Mouse (Mus musculus): ENCODE results near the gene Pcsk5.

Pcsk5 gene

DNA sequence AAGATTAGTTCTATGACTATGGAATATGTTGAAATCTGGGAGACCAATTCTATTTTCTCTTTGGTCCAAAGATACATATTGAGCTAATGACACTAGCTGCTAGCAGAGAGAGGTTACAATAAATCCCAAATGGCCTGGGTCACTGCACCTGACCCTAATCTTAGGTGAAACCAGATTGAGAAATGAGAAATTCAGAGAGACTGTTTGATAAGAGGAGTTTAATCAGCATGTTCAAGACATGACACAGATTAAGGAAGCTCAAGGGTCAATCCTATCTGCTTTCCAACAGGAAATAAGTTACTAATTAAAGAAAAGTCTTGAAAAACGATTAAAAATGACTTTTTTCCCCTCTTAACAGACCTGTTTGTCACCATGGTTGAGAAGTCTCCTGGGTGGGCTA lies 96.0 kb downstream of the Pcsk5 start:
- DNase-seq (ENCODE audit: low spot score), result no peak

DNA sequence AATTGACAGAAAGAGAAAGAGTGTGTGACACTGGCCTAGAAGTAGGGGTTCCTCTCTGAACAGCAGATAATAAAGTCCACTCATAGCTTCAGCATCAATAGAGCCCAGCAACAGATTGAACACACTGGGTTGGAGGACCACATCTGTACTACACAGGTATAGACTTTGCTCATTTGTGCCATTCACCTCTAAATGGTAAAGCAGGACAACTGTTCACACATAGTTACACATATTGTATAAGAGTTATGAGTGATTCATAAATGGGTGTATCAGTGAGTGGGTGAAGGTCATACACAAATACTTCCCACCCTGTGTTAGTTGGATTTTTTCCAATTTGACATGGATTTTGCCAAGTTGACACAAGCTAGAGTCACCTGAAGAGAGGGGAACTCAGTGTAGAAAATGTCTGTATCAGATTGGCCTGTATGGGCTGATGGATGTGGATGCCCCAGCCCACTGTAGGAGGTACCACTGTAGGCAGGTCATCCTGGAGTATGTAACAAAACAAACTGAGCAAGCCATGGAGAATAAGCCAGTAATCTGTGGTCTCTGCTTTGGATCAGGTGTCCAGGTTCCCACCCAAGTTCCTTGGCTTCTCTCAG lies 104.7 kb downstream of the Pcsk5 start:
- DNase-seq (ENCODE audit: low spot score), result no peak

DNA sequence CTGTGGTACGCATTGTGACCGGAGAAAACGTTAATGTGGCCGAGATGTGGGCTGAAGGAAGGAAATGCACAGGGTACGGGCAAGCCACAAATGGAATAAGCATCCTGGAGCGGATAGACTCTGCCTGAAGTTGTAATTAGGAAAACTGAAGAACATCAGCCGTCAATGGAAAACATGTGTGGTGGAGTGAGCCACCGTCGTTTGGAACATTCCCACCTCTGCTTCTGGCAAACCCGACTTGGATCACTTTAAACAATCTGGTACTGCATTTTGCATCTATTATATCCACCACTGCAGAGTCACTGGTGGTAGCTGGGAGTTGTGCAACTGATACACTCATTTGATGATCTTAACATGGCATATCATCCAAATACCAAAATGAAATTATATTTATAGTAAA lies 120.4 kb downstream of the Pcsk5 start:
- DNase-seq (ENCODE audit: low spot score), result no peak

DNA sequence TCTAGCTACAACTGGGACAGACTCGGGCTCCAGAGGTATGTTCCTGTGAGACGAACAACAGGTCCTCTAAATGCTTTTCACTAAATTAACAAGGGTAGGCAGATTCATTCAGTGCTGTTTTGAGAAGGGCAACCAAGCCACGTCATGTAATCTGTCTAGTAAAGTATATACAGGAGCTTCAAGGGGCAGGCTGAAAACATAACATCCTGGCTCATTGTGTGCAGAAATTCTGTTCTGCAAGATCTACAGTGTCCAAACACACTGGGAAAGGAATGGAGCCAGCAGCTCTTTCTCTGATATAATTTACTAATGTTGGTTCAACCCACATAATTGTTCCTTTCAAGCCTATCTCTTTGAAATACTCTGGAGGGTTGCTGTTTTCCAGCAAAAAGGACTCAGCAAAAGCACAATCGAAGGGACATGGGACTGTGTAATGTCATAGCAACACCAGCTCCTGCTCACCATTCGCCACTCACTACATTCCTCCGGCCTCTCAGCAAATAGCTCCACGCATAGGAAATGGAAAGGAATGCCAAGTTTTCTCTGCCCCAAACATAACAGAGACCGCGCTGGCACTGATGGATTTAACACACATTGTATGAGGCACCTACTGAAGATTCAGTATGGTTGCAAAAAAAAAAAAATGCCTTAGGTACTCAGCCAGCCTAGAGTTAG lies 122.0 kb downstream of the Pcsk5 start:
- no peak for DNase-seq (ENCODE audit: low spot score)

DNA sequence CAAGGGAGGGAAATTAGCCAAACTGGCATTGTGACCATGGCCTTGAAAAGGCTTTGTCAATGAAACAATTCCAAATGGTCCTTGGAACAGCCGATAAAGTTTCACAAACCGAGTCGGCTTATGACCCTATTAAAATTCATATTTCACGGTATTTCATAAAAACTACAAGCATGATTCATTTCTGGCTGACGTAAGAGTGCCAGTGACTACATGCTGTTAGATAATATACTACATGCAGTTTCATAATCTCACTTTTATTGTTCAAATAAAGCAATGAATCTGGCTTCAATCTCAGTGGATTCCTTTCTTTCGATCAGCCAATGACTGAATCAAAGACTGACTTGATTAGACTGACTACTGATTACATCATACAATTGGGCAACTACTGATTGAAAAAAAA lies 145.8 kb downstream of the Pcsk5 start:
- DNase-seq (ENCODE audit: low spot score), result no peak

DNA sequence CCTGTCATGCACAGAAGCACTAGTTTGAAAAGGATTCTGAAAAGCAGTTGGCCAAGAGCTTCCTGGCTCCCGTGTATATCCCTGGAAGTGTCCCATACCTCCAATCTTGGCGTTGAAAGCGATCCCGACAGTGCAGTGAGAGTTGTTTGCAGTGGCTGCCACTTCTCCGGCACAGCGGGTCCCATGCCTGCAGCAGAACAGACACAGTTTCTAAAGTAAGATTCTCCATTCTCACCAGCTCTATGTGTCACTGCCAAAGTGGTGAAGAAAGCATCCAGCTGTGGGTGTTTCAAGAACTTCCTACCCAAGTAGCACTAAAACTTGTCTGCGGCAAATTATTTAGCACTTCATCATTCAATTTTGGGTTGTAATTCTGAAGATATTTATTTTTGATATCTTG lies 159.1 kb downstream of the Pcsk5 start:
- no peak for DNase-seq (ENCODE audit: low spot score)

DNA sequence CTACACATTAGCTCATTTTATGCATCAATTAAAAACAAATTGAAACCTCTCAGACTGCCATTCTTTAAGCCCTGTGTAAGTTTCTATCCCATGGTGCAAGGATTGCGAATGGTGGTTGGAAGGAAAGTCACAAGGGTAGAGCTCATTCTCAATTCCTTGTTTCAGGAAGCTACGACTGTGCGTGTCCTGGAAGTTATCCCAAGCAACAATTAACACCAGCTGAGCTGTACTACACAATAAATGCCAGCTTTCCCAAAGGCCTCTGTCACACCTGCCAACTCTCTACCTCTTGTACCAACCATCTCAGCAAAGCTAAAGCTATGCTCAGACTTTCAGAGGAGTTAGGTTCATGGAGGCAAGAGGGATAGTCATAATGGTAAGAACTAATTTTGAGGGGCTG lies 174.8 kb downstream of the Pcsk5 start:
- no peak for DNase-seq (ENCODE audit: low spot score)

DNA sequence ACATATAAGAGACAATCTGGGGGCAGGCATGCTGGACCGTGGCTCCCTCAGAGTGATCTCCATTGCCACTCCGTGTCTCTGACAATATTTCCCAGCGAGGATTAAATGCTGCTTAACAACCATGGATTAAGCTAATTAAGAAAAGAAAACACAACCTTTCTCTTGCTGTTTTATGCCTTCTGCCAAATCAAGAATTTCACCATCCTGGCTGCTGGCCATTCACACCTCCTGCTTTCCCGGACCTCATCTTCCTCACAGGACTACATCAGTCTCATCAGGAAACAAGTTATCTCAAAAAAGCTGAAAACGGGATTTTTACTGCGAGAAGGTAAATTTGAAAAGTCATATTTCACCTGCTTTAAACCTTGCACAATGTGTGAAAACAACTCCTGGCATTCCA lies 175.2 kb downstream of the Pcsk5 start:
- no peak for DNase-seq (ENCODE audit: low spot score)

DNA sequence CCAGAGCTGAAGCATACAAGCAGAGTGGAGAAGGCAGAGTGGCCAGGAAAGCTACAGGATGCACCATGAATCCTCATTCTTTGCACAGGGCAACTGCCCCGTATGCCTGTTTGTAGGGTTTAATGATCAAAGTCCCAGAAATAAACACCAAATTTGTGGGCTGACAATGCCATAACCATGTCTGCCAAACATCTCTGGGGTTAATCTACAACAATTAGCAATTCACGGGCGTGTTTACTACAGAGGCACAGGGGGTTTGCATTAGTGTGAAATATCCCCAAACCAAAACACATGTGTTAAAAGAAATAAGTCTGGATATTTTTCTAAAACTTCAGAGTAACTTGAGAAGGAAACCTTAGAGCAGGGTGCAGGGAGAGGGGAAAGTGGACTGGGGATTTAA lies 178.1 kb downstream of the Pcsk5 start:
- DNase-seq (ENCODE audit: low spot score), result no peak

DNA sequence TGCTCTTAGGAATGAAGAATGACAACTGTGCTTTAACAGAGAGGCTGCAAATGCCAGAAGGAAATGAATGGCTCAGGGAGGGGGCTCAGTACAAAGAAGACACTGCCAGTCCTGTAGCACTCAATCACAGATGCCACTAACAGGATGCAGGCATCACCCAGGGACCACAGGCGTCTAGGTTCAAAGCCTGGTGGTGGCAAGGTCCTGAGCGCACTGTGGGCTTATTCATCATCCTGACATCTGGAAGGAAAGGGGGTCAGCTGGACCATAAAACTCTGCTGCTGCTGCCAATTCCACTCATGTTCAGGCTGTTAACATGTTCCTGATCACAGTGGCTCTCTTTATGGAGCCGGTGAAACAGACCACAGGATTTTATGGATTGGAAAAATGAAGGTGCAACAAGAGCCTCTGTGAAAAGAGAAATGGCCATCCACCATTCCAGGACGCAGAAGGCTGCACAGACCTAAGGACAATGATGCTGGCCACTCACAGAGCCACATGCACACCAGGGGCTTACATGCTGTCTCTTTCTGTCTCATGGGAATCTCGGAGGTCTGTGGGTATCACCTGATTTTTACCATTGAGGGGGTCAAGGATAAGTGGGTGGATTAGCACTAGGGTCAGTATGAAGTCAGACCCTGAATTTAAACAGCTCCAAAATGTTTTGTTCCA lies 186.5 kb downstream of the Pcsk5 start:
- DNase-seq (ENCODE audit: low spot score), result no peak

DNA sequence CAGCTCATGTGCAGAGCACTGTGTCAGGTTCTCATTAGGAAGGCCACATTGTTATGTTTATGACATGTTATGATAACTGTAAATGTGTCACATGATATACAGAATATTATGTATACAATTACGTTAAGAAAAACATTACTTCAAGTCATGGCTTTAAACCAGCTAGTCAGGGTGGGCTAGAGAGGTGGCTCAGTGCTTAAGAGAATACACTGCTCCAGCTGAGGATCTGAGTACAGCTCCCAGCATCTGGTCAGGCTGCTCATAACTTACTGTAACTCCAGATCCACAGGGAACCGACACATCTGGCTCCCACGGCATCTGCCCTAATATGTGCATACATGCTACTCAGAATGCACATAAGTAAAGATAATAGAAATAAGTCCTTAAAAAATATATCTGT lies 187.5 kb downstream of the Pcsk5 start:
- no peak for DNase-seq (ENCODE audit: low spot score)

DNA sequence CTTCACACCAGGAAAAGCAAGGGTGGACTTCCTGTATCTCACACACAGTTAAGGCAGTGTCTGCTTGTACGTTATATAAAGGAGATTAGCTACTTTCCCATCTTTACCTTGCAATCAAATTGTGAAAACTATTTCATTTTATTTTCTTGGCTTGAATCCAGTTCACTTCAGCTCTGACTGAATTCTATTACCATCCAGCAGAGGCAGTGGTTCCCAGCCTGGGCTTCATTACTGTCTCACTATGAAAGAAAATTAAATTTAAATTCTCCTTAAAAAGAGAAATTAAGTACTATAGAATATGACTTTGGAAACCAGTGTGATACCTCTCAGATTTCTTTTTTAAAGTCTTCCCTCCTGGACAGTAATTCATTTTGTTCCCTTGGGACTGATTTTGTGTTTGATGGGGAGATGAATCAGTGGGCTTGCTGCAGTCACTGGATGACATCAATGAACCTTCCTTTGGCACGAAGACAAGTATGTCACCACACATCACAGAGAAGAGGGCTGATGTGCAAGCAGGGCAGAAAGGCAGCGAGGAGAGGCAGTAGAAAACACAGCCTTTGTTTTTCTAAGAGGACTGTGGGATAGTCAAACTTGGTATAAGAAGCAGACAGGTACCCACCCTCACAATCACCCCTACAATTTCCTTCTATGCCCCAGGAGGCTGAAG lies 194.2 kb downstream of the Pcsk5 start:
- DNase-seq (ENCODE audit: low spot score), result no peak

DNA sequence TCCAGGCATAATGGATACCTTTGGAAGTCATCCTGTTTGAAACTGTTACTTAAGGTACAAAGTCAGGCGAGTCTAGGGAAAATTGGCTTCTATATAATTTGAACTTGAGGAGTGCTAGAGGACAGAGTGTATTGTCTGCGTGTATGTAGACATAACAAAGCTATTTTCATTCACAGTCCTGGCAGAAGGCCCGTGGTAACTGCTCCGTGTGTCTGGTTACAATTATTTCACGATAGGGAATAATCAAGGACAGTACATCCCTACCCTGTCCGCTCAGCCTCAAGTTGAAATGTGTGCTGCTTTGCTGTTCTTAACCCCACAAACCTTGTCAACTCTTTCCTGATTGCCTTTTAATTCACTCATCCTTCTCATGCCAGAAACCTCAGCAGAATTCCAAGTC lies 201.4 kb downstream of the Pcsk5 start:
- no peak for DNase-seq (ENCODE audit: low spot score)

DNA sequence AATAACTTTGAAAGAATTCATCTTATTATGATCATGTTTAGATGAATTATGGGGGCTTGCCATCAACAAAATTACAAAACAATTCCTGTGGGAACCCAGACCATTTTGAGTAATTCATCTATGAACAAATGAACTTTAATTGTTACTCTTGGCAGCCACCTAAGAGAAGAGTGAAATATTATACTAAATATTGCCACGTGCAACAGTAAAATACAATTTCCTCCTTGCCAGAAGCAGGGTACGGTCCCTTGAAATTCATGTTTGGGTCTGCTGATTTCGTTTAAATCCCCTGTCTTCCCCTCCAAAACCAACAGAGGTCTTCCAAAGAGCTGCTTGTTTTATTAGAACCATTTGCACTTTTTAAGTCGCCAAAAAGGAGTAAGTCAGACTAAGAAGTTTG lies 221.8 kb downstream of the Pcsk5 start:
- DNase-seq (ENCODE audit: low spot score), result no peak

DNA sequence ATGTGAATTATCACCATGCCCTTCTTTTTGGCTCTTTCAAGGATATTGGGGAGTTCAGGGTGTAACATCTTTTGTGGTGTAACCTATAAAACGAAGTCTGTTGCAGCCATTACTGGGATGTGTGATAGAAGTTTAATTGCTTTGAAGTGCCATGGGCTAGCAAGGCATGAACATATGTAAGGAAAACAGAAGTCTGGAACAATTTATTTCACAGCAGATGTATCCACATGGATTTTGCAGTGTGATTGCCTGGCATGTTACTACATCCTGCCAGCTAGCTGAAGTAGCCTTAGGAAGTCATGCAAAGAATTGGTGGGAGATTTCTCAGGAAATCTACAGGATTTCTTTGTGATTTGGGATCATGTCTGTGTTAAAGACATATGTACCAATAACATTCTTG lies 230.9 kb downstream of the Pcsk5 start:
- DNase-seq (ENCODE audit: low spot score), result no peak

DNA sequence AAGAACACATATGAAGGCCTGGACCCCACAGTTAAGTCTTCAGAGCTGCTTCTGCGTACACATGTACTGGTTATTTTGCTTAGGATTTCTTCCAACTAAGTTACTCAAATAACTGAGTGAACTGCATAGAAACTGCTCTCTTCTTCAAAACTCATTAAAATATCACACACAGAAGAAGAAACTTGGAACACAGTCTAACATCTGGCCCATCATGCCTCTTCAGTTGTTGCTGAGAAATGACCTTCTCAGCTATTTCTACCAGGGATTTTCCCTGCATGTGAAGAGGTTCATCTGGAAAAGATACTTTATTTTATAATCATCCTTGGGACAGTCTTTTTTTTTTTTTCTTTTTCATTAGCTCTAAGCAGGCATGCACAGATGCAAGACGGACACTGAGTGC lies 231.3 kb downstream of the Pcsk5 start:
- no peak for DNase-seq (ENCODE audit: low spot score)

DNA sequence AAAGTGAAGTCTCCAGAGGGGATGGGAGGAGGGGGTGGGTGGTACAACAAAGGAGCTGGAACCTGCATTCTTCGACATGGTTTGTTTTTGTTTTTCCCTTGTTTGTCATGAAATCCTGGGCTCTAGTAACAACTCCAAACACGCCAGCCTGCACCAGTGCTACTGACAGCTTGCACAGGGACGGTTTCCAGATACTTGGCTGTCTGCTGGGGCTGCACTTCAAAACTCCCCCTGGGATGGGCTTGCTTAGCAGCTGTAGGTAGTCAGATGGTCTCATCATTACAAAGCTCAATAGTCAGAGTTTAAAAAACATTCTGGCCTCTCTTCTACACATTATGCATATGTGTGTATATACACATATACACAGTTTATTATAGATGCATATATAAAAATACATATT lies 234.1 kb downstream of the Pcsk5 start:
- DNase-seq (ENCODE audit: low spot score), result no peak

DNA sequence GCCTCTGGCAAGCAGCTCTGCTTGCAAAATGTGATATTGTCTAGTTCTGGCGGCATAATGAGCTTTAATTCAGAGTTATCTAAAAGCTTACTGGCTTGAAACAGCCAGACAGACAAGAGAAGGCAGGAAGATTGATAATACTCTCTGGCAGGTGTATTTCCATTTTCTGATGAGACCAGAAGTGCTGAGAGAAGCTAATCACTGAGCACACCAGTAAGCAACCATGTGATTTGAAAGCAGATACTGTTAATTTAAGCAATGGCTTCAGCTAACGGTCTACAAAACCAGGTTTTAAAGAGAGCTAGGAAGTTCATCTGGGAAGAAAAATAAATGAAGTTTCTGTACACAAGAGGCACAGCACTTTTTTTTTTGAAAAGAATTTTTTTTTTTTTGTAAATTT lies 237.1 kb downstream of the Pcsk5 start:
- no peak for DNase-seq (ENCODE audit: low spot score)

DNA sequence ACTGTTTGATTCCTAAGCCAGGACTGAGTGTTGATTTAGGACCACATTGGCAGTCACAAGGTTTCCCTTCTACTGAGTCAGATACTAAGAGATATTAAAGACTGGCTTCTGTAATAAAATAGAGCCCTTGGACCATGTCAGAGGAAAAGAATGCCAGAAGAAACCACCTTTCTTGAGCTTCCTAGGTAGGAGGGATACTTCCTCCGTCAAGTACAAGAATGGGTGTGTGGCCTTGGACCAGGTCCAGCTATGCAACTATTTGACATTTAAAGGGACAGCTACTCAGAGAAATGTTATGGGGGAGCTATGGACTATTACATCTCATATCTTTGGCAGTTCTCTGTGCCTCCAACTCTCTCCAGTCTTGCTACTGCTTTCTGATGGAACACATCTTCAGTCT lies 244.6 kb downstream of the Pcsk5 start:
- peak; percentile 57 for DNase-seq (ENCODE audit: low spot score)

DNA sequence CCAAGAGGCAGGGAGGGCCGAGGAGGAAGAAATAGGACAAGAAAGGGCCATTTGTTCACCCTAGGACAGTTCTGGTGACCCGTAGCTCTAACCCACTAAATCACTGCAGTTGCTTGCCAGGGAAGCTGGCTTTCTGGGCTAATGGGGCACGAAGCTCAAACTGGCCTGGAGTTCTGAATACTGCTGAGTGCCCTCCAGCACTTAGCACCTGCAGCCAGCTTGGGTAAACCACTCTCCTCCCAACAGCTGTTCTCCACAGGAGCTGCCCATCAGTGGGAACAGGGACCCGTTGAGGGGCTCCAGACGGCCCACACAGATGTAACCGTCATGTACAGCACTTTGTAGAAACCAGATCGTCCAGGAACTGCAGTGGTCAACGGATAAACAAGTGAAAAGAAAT lies 246.1 kb downstream of the Pcsk5 start:
- DNase-seq (ENCODE audit: low spot score), result no peak

DNA sequence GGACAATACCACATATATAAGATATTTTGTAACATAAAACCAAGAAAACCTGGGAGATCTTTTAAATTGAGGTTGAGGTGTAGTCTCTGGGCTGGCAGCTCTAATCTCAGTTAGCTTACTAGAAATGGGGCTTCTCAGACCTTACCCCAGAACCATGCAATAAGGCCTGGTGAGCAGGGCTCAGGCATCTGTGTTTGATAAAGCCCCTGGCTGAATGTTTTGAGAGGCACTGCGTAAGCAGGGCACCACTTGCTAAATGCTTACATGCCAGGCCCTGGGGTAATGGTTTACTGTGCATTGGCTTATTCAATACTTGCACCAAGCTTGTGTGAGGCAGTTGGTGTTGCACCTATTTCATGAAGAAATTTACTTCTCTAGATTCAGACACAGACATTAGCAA lies 247.1 kb downstream of the Pcsk5 start:
- no peak for DNase-seq (ENCODE audit: low spot score)

DNA sequence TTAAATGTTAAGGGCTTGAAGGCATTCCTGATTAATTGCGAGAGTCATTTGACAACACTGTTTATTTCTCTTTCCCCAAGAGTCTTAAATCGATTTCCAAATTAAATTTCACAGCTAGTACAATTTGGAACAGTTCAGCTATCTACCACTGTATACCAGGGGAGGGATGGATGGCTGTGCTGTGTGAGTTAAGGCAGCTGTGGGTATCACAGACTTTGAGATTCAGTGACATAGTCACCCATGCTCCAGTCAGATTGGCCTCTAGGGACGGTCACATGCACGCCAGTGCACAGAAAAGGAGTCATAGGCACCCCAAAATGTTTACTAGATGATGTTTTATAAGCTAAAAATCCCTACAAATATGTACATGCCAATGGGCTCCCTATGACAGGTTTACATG lies 260.0 kb downstream of the Pcsk5 start:
- no peak for DNase-seq (ENCODE audit: low spot score)

DNA sequence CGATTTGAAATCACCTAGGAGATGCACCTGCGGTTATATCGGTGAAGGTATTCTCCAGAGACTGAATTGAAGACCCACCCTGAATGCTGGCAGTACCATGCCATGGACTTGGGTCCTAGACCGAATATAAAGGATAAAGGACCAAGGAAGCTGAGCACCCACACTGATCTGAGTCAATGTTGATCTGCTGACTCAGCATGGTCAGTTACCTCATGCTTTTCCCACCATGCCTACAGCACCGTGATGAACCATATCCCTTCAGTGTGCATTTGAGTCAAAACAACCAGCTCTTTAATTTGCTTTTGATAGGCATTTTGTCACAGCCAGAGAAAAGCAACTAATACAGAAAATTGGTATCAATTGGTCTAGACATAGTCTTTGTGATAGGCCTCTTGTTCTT lies 262.9 kb downstream of the Pcsk5 start:
- no peak for DNase-seq (ENCODE audit: low spot score)
